Mouse (Mus musculus) c-Kit-negative CD71-positive TER-119-positive erythroid progenitor cells, embryonic 14.5 days (primary cell): Measurements from ENCODE around the gene Chn2.

Source experiments
- DNase-seq: peaks from one replicate; pipeline ENCODE4 v3.0.0-alpha.2; 2013; ENCODE audit warnings: low read depth, low spot score

Gene Chn2

GRCm38 (mm10) chr6:54039357-54039804 is at the start of gene Chn2:
Chn2 (plus strand) TSS chr6:54039554.
- no peak for DNase-seq

GRCm38 (mm10) chr6:53992386-53992785 is 47.0 kb upstream of the Chn2 start:
- DNase-seq: no peak

GRCm38 (mm10) chr6:53995519-53995918 is 43.8 kb upstream of the Chn2 start:
- DNase-seq: no peak

- DNase-seq: no peak
Observed at GRCm38 (mm10) chr6:53996226-53996955, 43.0 kb upstream of the Chn2 start.

GRCm38 (mm10) chr6:54005302-54005701 is 34.1 kb upstream of the Chn2 start:
- no peak for DNase-seq

- DNase-seq: no peak
Observed at GRCm38 (mm10) chr6:54008448-54009120, 30.8 kb upstream of the Chn2 start.

- DNase-seq: no peak
Observed at GRCm38 (mm10) chr6:54009293-54009692, 30.1 kb upstream of the Chn2 start.

- DNase-seq: no peak
Observed at GRCm38 (mm10) chr6:54010362-54010761, 29.0 kb upstream of the Chn2 start.

- DNase-seq: no peak
Observed at GRCm38 (mm10) chr6:54012163-54012562, 27.2 kb upstream of the Chn2 start.

- no peak for DNase-seq
Observed at GRCm38 (mm10) chr6:54018038-54018437, 21.3 kb upstream of the Chn2 start.

GRCm38 (mm10) chr6:54018861-54019260 is 20.5 kb upstream of the Chn2 start:
- no peak for DNase-seq

GRCm38 (mm10) chr6:54021123-54021789 is 18.1 kb upstream of the Chn2 start:
- no peak for DNase-seq

GRCm38 (mm10) chr6:54023846-54024245 is 15.5 kb upstream of the Chn2 start:
- no peak for DNase-seq

- DNase-seq: no peak
Observed at GRCm38 (mm10) chr6:54028706-54029105, 10.6 kb upstream of the Chn2 start.

- no peak for DNase-seq
Observed at GRCm38 (mm10) chr6:54030351-54030750, 9.0 kb upstream of the Chn2 start.

- DNase-seq: no peak
Observed at GRCm38 (mm10) chr6:54030776-54031175, 8.6 kb upstream of the Chn2 start.

GRCm38 (mm10) chr6:54034471-54034870 is 4.9 kb upstream of the Chn2 start:
- no peak for DNase-seq

GRCm38 (mm10) chr6:54035548-54035947 is 3.8 kb upstream of the Chn2 start:
- no peak for DNase-seq

- DNase-seq: no peak
Observed at GRCm38 (mm10) chr6:54038866-54039265, 488 bp upstream of the Chn2 start.

- DNase-seq: no peak
Observed at GRCm38 (mm10) chr6:54039805-54040447, 572 bp downstream of the Chn2 start.

GRCm38 (mm10) chr6:54040448-54040844 is 1.1 kb downstream of the Chn2 start:
- no peak for DNase-seq

- no peak for DNase-seq
Observed at GRCm38 (mm10) chr6:54041386-54042043, 2.2 kb downstream of the Chn2 start.
